Mouse (Mus musculus): ENCODE results near the gene Acap3.

GRCm38 (mm10) chr4:155861787-155862186, 29.8 kb upstream of the Acap3 start:
- TF ChIP-seq POLR2A (IDR thresholded peaks at IDR 0.05; ENCODE audit: borderline replicate concordance, extremely low read depth, insufficient read depth, insufficient read length, poor library complexity, severe bottlenecking) (no peak), CTCF (IDR thresholded peaks at IDR 0.05; ENCODE audit: borderline replicate concordance, extremely low read depth, insufficient read depth, insufficient read length) (no peak)
